Mouse (Mus musculus) effector memory CD4-positive, alpha-beta T cell, adult 7 months (primary cell): Measurements from ENCODE around the gene Net1. TPM values are rescaled to one million over a fixed set of nuclear protein-coding genes. Genes with fewer than 3 reads are reported as not detected.

ENCODE experiments used
- polyA plus RNA-seq: library from polyadenylated mRNA; unstranded; fragments of 100-300 nt; shearing (Covaris generic); gene quantifications from one replicate; pipeline ENCODE4 v1.2.1, GENCODE M21; 2017

Gene Net1
- polyA plus RNA-seq: 25.3 TPM

DNA sequence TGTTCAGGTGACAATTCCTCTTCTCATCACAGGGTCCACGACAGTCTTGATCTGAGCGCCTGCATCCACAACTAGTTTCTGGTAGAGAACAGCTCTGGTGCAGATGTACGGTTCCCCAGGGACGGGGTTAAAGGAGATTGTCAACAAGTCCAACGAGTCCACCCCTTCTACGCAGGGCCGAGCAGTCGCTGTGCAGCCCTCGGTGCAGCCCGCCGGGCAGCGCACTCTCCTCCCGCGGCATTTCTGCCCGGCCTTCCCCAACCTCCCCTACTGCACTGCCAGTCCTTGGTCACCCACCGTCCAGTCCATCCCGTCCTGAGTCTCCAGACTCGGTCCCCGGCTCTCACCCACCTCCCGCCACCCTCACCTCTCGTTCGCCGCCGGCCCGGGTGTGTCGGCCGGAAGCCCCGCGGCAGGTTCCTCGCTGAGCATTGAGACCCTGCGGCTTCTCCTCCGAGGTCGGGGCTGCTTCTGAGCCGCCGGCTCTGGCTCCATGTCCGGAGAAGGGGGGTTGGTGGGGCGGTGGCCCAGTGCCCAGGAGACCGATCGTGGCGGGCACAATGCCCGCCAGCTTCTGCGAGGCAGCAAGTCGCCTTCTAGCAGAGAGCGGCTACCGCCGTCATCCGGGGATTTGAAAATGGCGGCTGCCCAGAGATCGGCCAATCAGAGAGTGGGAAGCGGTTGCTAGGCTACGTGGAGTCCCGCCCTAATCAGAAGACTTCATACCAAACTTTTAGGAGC is at the start of gene Net1, which contains the start of gene Tubal3:
TSS of gene Net1 (minus strand) at position 650 of the 741 bp plus-strand sequence.
TSS of gene Tubal3 (plus strand) at position 704 of the 741 bp plus-strand sequence.

DNA sequence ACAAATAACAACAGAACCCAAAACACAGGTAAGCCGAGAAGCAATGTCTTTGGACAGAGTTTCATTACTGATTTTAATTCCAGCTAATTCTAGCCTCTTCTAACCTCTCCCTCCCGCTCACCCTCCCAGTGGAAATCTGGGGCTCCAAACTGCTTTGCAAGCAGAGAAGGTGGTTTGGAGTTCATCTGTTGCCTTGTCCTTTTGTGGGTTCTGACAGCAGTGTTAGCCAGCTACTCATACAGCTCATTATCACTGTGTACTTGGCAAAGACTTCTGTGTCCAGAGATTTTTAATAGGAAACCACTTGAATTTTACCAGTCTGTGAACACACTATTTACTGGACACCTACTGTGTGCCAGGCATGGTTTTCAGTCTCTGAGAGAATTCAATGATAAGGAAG is 27.2 kb upstream of the Net1 start, which contains the start of gene Ucn3:
TSS of gene Ucn3 (minus strand) at position 101 of the 400 bp plus-strand sequence.

DNA sequence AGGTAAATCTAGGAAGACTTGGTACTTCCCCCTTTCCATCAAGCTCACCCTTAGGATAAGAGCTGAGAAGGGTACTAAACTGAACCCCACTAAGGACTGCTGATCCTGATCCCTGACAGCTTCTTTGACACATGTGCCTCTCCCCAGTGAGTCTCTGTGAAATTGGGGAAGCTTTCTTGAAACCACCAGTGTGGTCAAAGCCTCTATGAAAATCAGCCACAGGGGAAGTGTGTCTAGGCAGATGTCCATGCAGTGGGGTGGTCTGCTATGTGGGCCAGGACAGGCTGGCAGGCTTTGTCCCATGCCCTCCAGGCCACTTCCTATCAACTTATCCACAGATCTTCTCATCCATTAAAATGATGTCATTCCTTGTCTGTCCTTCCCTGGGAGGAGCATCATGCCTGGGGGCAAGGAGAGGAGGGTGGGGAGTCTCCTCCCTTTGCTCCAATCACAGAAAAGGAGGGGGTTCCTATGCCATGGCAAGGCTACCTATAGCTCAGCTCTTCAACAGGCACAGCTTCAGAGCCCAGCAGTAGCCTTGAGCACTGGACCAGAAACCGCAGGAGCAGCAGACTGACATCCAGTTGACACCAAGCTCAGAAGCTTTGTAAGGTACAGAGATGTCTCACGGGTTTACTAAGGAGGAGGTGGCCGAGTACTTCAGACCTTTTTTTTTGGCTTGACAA is 64.2 kb downstream of the Net1 start, which contains the start of gene Calm5:
TSS of gene Calm5 (plus strand) at position 526 of the 686 bp plus-strand sequence.

DNA sequence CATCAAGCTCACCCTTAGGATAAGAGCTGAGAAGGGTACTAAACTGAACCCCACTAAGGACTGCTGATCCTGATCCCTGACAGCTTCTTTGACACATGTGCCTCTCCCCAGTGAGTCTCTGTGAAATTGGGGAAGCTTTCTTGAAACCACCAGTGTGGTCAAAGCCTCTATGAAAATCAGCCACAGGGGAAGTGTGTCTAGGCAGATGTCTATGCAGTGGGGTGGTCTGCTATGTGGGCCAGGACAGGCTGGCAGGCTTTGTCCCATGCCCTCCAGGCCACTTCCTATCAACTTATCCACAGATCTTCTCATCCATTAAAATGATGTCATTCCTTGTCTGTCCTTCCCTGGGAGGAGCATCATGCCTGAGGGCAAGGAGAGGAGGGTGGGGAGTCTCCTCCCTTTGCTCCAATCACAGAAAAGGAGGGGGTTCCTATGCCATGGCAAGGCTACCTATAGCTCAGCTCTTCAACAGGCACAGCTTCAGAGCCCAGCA is 80.7 kb downstream of the Net1 start, which contains the start of gene Calm4:
TSS of gene Calm4 (plus strand) at position 446 of the 496 bp plus-strand sequence.

Other genes starting within 250 kb of the Net1 start
- not detected for gene Calml3, start 113.9 kb downstream of the Net1 start, polyA plus RNA-seq
- not detected for gene Calm4, start 80.5 kb downstream of the Net1 start, polyA plus RNA-seq
- not detected for gene Calm5, start 64.0 kb downstream of the Net1 start, polyA plus RNA-seq
- not detected for gene Tubal3, start 54 bp upstream of the Net1 start, polyA plus RNA-seq
- gene Ucn3, start 27.1 kb upstream of the Net1 start, polyA plus RNA-seq: not detected
- gene Akr1c14, start 130.8 kb upstream of the Net1 start, polyA plus RNA-seq: not detected
- not detected for gene Akr1c18, start 232.4 kb upstream of the Net1 start, polyA plus RNA-seq